Mouse (Mus musculus) right cerebral cortex, postnatal 4 days (tissue): ENCODE measurements around the gene Prss12.

Experiments used
- DNase-seq: peaks from one replicate; pipeline ENCODE4 v3.0.0-alpha.2; 2022

Prss12 gene

DNA sequence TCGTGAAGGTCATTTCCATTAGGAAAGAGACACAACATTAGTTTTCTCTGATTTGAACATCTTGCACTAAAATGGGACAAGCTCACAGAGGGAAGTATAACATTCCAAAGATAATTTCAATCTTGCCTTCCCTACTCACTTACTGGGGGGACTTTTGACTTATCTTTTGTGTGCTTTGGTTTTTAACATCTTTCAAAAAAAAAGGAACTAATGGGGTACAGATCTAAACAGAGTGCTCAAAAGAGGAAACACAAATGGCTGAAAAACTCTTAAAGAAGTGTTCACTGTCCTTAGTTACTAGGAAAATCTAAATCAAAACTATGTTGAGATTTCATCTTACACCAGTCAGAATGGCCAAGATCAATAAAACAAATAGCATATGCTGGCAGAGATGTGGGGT, 90.6 kb downstream of the Prss12 start:
- DNase-seq, result no peak

DNA sequence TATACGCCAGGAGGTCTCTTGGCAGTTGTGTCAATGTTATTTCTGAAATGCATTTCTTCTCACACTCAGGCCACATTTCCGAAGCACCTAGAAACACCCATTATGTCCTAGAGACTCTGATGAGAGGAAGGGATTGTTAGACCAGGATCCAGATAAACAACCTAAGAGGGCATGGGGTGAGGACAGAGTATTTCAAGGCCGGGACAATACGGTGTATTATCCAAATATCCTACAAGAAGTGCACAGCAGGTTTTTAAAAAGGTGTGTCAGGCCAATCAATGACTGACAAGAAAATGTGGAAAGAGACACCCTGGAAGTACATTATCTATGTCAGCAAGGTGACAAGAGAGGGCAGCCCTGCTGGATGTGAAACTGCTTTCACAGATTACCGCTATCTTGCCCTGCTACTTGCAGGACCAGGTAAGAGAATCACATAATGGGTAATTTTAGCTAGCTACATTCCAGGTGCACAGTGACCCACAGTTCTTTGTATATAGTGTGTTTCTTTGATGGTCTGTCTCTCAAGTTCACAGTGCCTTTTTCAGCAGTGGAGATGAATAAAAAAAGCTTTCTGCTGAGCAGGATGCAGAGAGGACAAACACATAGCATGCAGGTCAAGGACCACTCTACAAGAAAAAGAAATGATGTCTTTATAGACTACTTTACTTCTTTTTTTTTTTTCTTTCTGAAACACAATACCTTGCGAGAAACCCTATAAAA, 97.0 kb downstream of the Prss12 start:
- DNase-seq, result no peak

DNA sequence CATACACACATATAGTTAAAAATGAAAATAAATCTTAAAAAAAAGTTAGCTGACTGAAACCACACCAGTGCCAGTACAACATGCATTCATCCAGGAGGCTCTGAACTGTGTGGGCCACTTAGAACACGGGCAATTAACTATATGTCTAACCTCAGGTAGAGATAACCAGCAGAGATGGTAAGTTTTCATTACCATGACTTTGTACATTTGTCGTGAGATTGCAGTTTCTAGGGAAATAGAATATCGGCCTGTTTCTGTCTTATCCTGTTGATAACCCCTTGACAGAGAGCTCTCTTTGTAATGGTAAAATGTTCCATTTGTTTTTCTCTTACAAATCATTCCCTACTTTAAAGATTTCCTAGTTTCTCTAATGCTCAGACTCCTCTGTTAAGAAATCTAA, 103.8 kb downstream of the Prss12 start:
- DNase-seq, result no peak

DNA sequence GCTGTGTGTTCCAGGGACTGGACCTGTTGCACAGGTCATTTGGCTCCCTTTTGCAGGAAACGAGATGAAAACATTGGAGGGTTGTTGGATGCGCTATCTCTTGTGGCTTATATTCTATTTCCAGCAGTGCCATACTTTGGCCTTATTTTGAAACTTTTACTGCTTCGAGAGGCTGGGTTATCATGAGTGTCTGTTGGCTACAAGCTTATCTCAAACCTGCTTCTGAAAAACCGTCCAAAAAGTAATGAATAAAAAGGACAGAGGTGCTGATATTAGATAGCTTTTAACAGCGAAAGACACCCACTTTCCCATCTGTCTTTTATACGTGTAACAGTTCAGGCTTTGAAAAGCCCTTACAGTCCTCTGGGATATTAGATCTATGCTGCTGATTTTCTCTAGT, 107.2 kb downstream of the Prss12 start:
- no peak for DNase-seq

DNA sequence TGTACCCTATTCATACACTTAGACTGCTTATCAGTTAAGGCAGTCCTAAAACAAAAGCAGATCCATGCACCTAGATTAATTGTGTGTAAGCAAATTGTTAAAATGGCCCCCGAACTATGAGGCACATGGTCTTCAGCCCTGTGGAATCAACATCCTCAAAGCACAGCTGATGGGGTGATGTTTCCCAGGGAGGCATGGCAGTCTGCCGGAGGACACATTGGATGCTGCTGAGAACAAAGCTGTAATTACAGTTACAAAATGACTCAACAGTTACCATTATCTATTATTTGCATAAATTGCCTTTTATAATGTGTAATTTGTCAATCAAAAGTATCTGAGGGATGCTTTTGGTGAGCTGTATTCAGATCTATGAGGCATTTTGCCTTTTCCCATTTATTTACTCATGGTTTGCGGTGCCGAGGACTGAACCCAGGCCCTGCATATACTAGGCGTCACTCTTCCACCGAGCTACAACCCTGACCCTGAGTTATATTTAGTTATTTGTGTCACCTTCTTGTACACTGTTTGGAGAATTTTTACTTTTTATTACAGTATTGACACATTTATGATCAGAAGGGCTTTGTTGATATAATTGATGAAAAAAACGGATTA, 108.6 kb downstream of the Prss12 start:
- peak; percentile 11 for DNase-seq
